ENCODE assay signal across 8 mouse cellular contexts in the genomic region with DNA sequence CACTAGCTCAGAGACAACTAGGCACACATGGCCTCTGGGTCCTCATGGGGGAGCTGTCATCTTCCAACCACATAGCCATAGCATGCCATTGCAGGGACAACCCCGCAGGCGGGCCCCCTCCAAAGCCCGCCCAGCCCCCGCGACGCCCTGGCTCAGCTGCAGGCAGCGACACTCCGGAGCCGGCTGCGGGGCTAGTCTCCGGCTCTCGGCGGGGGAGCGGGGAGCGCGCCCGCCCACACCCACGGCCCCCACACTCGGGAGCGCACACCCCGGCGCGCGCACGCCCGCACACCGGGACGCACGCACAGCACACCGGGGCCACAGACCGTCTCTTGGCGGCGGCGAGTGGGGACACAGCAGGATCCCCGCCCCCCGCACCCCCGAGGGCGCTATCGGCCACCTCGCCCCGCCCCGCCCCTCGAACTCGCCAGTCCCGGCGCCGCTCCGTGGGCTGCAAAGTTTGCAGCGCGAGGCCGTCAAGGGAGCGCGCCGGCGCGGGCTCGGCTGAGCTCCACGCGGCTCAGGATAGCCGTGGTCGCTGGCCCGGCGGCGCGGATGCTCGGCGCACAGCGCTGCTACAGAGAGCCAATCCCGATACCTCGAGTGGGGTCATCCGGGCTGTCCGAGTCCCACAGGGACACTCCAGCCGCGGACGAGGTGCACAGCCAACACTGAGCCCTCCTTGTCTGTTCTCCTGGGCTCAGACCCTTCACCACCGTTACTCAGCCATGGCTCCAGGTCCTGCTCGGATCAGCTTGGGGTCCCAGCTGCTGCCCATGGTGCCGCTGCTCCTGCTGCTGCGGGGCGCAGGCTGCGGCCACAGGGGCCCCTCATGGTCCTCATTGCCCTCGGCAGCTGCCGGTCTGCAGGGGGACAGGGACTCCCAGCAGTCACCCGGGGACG. TPM values are rescaled to one million over a fixed set of nuclear protein-coding genes. Genes with fewer than 3 reads are reported as not detected.
DNase-seq lines count a peak whose midpoint lies in the region; ATAC-seq lines count a peak whose summit lies in the region.

A gene (plus strand): TSS at position 420 of the 903 bp plus-strand sequence.

- H3K9me3 ChIP-seq in forebrain, embryonic 11.5 days (ENCODE audit: control insufficient read depth, low read length) = no peaks in the 10 kb centered on the region
- no peaks in the 10 kb centered on the region for H3K9me3 ChIP-seq in hindbrain, embryonic 11.5 days (ENCODE audit: control insufficient read depth, low read length)
- no peaks in the 10 kb centered on the region for H3K9me3 ChIP-seq in midbrain, embryonic 12.5 days
- no peaks in the 10 kb centered on the region for H3K9me3 ChIP-seq in stomach, embryonic 15.5 days

- peaks cover 25% of the 10 kb centered on the region for H3K27me3 ChIP-seq in forebrain, embryonic 11.5 days (ENCODE audit: control insufficient read depth, insufficient read depth, low read length)
- H3K27me3 ChIP-seq in hindbrain, embryonic 11.5 days (ENCODE audit: control insufficient read depth, insufficient read depth, low read length) = peaks cover 33% of the 10 kb centered on the region
- peaks cover 75% of the 10 kb centered on the region for H3K27me3 ChIP-seq in midbrain, embryonic 12.5 days
- H3K27me3 ChIP-seq in stomach, embryonic 15.5 days (replicated peaks) = peaks cover 53% of the 10 kb centered on the region

- no peaks in the 10 kb centered on the region for H3K36me3 ChIP-seq in forebrain, embryonic 11.5 days (ENCODE audit: control insufficient read depth, insufficient read depth, low read length)
- H3K36me3 ChIP-seq in hindbrain, embryonic 11.5 days (ENCODE audit: control insufficient read depth, insufficient read depth, low read length) = no peaks in the 10 kb centered on the region
- no peaks in the 10 kb centered on the region for H3K36me3 ChIP-seq in midbrain, embryonic 12.5 days
- H3K36me3 ChIP-seq in stomach, embryonic 15.5 days = no peaks in the 10 kb centered on the region

- H3K9ac ChIP-seq in forebrain, embryonic 11.5 days (ENCODE audit: low read length) = peak within 1 kb of the TSS; percentile 56
- H3K9ac ChIP-seq in hindbrain, embryonic 11.5 days (ENCODE audit: low read depth, low read length) = peak within 1 kb of the TSS; percentile 62
- peak within 1 kb of the TSS; percentile 59 for H3K9ac ChIP-seq in midbrain, embryonic 12.5 days (replicated peaks)
- peak within 1 kb of the TSS; percentile 39 for H3K9ac ChIP-seq in stomach, embryonic 15.5 days

- no peak for DNase-seq in urinary bladder, adult 2 months (ENCODE audit: low spot score)
- DNase-seq in urinary bladder, postnatal 25 days (ENCODE audit: low spot score) = no peak
- DNase-seq in forebrain, embryonic 11.5 days (ENCODE audit: low spot score) = peak; percentile 74
- DNase-seq in hindbrain, embryonic 11.5 days (ENCODE audit: low spot score) = peak; percentile 63
- DNase-seq in left cerebral cortex, postnatal 36 days (ENCODE audit: low spot score in 2 of 2) = peak; percentile 35 to 59
- DNase-seq in spleen, postnatal 14 days (ENCODE audit: low spot score in 2 of 2) = no peak

- no peak within 1 kb of the TSS for H3K27ac ChIP-seq in forebrain, embryonic 11.5 days (ENCODE audit: low read depth, low read length)
- no peak within 1 kb of the TSS for H3K27ac ChIP-seq in hindbrain, embryonic 11.5 days (ENCODE audit: low read depth, low read length)
- no peak within 1 kb of the TSS for H3K27ac ChIP-seq in midbrain, embryonic 12.5 days (replicated peaks)
- H3K27ac ChIP-seq in stomach, embryonic 15.5 days = no peak within 1 kb of the TSS

- H3K4me3 ChIP-seq in forebrain, embryonic 11.5 days (ENCODE audit: low read depth, low read length) = peak within 1 kb of the TSS; percentile 59
- peak within 1 kb of the TSS; percentile 56 for H3K4me3 ChIP-seq in hindbrain, embryonic 11.5 days (ENCODE audit: low read depth, low read length)
- peak within 1 kb of the TSS; percentile 64 for H3K4me3 ChIP-seq in midbrain, embryonic 12.5 days
- H3K4me3 ChIP-seq in stomach, embryonic 15.5 days (replicated peaks) = peak within 1 kb of the TSS; percentile 50

- intact Hi-C loops in left cerebral cortex, postnatal 36 days (cut with DNase I) = loop anchor here (2.0 kb wide), 1 partner anchor 27 kb away; no protein-coding TSS in a partner anchor

- under 1% methylated on average over 68 of the region's 85 CpGs for WGBS in forebrain, embryonic 11.5 days
- WGBS in hindbrain, embryonic 11.5 days = under 1% methylated on average over 66 of the region's 85 CpGs
- under 1% methylated on average over 65 of the region's 85 CpGs for WGBS in midbrain, embryonic 12.5 days
- under 1% methylated on average over 51 of the region's 85 CpGs for WGBS in stomach, embryonic 15.5 days

- H3K4me1 ChIP-seq in forebrain, embryonic 11.5 days (replicated peaks; ENCODE audit: control insufficient read depth, insufficient read depth, low read length) = peaks cover 18% of the 10 kb centered on the region
- H3K4me1 ChIP-seq in hindbrain, embryonic 11.5 days (replicated peaks; ENCODE audit: control insufficient read depth, insufficient read depth, low read length) = peaks cover 4% of the 10 kb centered on the region
- H3K4me1 ChIP-seq in midbrain, embryonic 12.5 days = peaks cover 35% of the 10 kb centered on the region
- H3K4me1 ChIP-seq in stomach, embryonic 15.5 days = 0 out of 2 replicates have a peak, but pooled peaks cover 4% of the 10 kb centered on the region

- peak within 1 kb of the TSS; percentile 94 for H3K4me2 ChIP-seq in forebrain, embryonic 11.5 days (ENCODE audit: low read depth, low read length, severe bottlenecking)
- peak within 1 kb of the TSS; percentile 96 for H3K4me2 ChIP-seq in hindbrain, embryonic 11.5 days (replicated peaks; ENCODE audit: low read depth, low read length)
- peak within 1 kb of the TSS; percentile 98 for H3K4me2 ChIP-seq in midbrain, embryonic 12.5 days (replicated peaks)
- peak within 1 kb of the TSS; percentile 95 for H3K4me2 ChIP-seq in stomach, embryonic 15.5 days

- peak; percentile 70 for ATAC-seq in forebrain, embryonic 11.5 days (replicated peaks; ENCODE audit: low FRiP score)
- ATAC-seq in hindbrain, embryonic 11.5 days (ENCODE audit: low FRiP score) = peak; percentile 78
- peak; percentile 69 for ATAC-seq in midbrain, embryonic 12.5 days (ENCODE audit: low FRiP score, low read depth)
- ATAC-seq in stomach, embryonic 15.5 days (ENCODE audit: insufficient read depth, low FRiP score, low read depth) = peak; percentile 40; the same call in 1 of the 2 replicates

RNA-seq across cellular contexts. Expression of the gene that starts here (rescaled TPM):
- polyA plus RNA-seq in urinary bladder, adult 2 months (2012; rRNA removed) = 14.3 and 18.6 TPM in 2 replicates
- 2.4 and 2.8 TPM in 2 replicates for polyA plus RNA-seq in forebrain, embryonic 11.5 days (2014; fragmentation: Nextera tagmentation; extraction: Ambion mirVana)
- 9.5 and 10.6 TPM in 2 replicates for polyA plus RNA-seq in hindbrain, embryonic 11.5 days (2014; fragmentation: Nextera tagmentation; extraction: Ambion mirVana)
- 1 to 10 TPM; 3.7 TPM for total RNA-seq in left cerebral cortex, postnatal 36 days (2021)
- 2.0 and 4.4 TPM in 2 replicates for polyA plus RNA-seq in midbrain, embryonic 12.5 days (2016; fragmentation: Nextera tagmentation; extraction: Ambion mirVana)
- polyA plus RNA-seq in stomach, embryonic 15.5 days (2015; fragmentation: Nextera tagmentation; extraction: Ambion mirVana) = 6.6 and 9.1 TPM in 2 replicates

Comparison
In these comparisons a context has a peak if more than half of its experiments do, and no peak if none do; other contexts are left out.
1. DNase-seq: peak in forebrain, embryonic 11.5 days (single experiment), hindbrain, embryonic 11.5 days (single experiment) and left cerebral cortex, postnatal 36 days (2 of 2); none in urinary bladder, adult 2 months (single experiment), urinary bladder, postnatal 25 days (single experiment) and spleen, postnatal 14 days (0 of 2).
2. Peak in every context shown above with its lines, with median percentiles within 50 percentile points of each other: ATAC-seq, H3K4me2 ChIP-seq, H3K4me3 ChIP-seq and H3K9ac ChIP-seq.